Mouse (Mus musculus): Measurements from ENCODE around the gene Fbxl17. TPM values are rescaled to one million over a fixed set of nuclear protein-coding genes. Genes with fewer than 3 reads are reported as not detected.

Gene Fbxl17
- polyA plus RNA-seq, 1 experiment = 27.5 TPM

GRCm38 (mm10) chr17:63045297-63045696 lies 454.5 kb downstream of the Fbxl17 start:
- H3K4me1 ChIP-seq (ENCODE audit: control insufficient read depth, insufficient read depth, low read length) = peaks cover 5% of the 10 kb centered on the region; the same call in 1 of the 2 replicates
- TF ChIP-seq POLR2A (IDR thresholded peaks at IDR 0.05; ENCODE audit: low read depth, low read length) = no peak
- no peak for TF ChIP-seq CTCF (IDR thresholded peaks at IDR 0.05; ENCODE audit: borderline replicate concordance, insufficient read depth, low read length)
- no peak overlapping the region for H3K27ac ChIP-seq (ENCODE audit: insufficient read depth, low read length)
- no peak overlapping the region for H3K4me3 ChIP-seq (ENCODE audit: insufficient read depth, low read length)

GRCm38 (mm10) chr17:63043046-63043675 lies 456.7 kb downstream of the Fbxl17 start:
- TF ChIP-seq POLR2A (IDR thresholded peaks at IDR 0.05; ENCODE audit: low read depth, low read length) (no peak), CTCF (IDR thresholded peaks at IDR 0.05; ENCODE audit: borderline replicate concordance, insufficient read depth, low read length) (no peak)
- Histone ChIP-seq H3K27ac (ENCODE audit: insufficient read depth, low read length) (no peak overlapping the region), H3K4me3 (ENCODE audit: insufficient read depth, low read length) (no peak overlapping the region), H3K4me1 (ENCODE audit: control insufficient read depth, insufficient read depth, low read length) (peaks cover 5% of the 10 kb centered on the region; the same call in 1 of the 2 replicates)

DNA sequence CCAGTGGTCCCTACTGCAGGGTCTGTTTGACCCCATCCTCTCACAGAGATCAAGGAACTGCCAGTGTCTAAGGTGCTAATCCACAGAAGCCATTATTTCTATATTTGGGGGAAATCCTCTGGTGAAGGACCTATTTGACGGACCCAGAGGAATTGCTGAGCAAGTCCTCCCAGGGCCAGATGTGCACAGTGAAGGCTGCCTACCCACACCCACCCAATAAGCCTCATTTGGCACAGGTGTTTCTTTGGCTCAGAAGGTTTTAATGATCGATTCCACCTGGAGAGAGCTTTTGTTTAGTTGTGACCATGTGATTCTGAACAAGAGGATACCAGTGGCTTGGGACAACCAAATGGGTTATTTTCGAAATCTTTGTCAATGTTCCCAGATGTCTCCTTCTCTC lies 462.3 kb downstream of the Fbxl17 start:
- Histone ChIP-seq H3K27ac (ENCODE audit: insufficient read depth, low read length) (no peak overlapping the region), H3K4me3 (ENCODE audit: insufficient read depth, low read length) (no peak overlapping the region), H3K4me1 (ENCODE audit: control insufficient read depth, insufficient read depth, low read length) (no peaks in the 10 kb centered on the region)
- TF ChIP-seq CTCF (IDR thresholded peaks at IDR 0.05; ENCODE audit: borderline replicate concordance, insufficient read depth, low read length) = no peak
- TF ChIP-seq POLR2A (IDR thresholded peaks at IDR 0.05; ENCODE audit: low read depth, low read length) = no peak

DNA sequence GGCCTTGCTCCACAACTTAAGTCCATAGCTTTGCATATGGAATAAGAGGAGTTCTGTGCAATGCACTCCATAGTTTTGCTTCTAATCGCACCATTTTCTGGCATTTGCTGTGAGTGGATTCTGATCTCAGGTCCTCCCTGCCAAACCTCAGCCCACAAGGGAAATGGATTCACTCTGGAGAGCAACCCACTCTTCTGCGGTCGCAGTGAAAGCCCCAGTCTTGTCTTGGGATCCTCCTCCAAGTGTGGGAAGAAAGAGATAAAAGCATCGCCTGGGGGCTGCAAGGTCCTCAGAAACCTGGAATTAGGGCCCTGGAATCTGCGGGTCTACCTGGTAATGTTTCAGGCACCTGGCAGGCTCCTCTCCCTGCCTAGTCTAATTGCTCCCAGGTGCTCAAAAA lies 466.7 kb downstream of the Fbxl17 start:
- Histone ChIP-seq H3K4me3 (ENCODE audit: insufficient read depth, low read length) (no peak overlapping the region), H3K4me1 (ENCODE audit: control insufficient read depth, insufficient read depth, low read length) (no peaks in the 10 kb centered on the region), H3K27ac (ENCODE audit: insufficient read depth, low read length) (no peak overlapping the region)
- no peak for TF ChIP-seq CTCF (IDR thresholded peaks at IDR 0.05; ENCODE audit: borderline replicate concordance, insufficient read depth, low read length)
- TF ChIP-seq POLR2A (IDR thresholded peaks at IDR 0.05; ENCODE audit: low read depth, low read length) = no peak

GRCm38 (mm10) chr17:63029105-63029504 lies 470.7 kb downstream of the Fbxl17 start:
- H3K4me3 ChIP-seq (ENCODE audit: insufficient read depth, low read length) = no peak overlapping the region
- no peak for TF ChIP-seq CTCF (IDR thresholded peaks at IDR 0.05; ENCODE audit: borderline replicate concordance, insufficient read depth, low read length)
- TF ChIP-seq POLR2A (IDR thresholded peaks at IDR 0.05; ENCODE audit: low read depth, low read length) = no peak
- no peak overlapping the region for H3K27ac ChIP-seq (ENCODE audit: insufficient read depth, low read length)
- H3K4me1 ChIP-seq (ENCODE audit: control insufficient read depth, insufficient read depth, low read length) = no peaks in the 10 kb centered on the region

DNA sequence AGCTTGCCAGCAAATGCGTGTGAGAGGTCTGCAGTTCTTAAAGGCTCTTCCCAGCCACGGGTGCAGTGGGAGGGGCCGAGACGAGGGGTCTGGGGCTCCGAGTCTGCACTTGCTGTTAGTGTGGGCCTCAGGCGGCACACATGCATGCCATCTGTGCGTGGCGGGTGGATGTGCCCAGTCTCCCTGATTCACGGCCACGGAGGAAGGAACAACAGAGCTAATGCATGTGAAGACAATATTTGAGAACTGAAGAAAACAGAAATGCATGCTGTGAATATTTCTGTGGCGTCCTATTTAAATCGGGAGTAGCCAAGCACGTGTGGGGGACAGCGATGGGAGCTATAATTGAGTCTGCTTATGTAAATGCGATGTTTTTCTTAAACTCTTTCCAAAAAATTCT lies 474.6 kb downstream of the Fbxl17 start:
- Histone ChIP-seq H3K4me1 (ENCODE audit: control insufficient read depth, insufficient read depth, low read length) (no peaks in the 10 kb centered on the region), H3K27ac (ENCODE audit: insufficient read depth, low read length) (no peak overlapping the region)

GRCm38 (mm10) chr17:63017605-63018167 lies 482.1 kb downstream of the Fbxl17 start:
- no peak for TF ChIP-seq CTCF (IDR thresholded peaks at IDR 0.05; ENCODE audit: borderline replicate concordance, insufficient read depth, low read length)
- no peak for TF ChIP-seq POLR2A (IDR thresholded peaks at IDR 0.05; ENCODE audit: low read depth, low read length)
- Histone ChIP-seq H3K4me3 (ENCODE audit: insufficient read depth, low read length) (no peak overlapping the region), H3K27ac (ENCODE audit: insufficient read depth, low read length) (no peak overlapping the region)

More for the DNA sequence above, 474.6 kb downstream of the Fbxl17 start:
- no peak overlapping the region for H3K4me3 ChIP-seq (ENCODE audit: insufficient read depth, low read length)
- TF ChIP-seq POLR2A (IDR thresholded peaks at IDR 0.05; ENCODE audit: low read depth, low read length) (no peak), CTCF (IDR thresholded peaks at IDR 0.05; ENCODE audit: borderline replicate concordance, insufficient read depth, low read length) (no peak)

DNA sequence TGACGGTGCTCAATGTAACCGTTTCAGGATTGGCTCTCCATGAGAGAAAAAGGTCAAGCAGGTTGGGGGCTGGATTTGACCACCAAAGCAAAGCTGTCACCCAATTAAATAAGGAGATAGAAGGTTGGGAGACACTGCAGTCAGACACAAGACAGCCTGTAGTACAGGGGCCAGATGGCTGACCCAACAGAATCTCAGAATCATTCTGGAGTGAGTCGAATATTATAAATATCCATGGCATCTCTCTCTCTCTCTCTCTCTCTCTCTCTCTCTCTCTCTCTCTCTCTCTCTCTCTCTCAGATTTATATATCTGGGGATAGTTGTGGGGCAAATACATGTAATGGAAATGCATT lies 487.3 kb downstream of the Fbxl17 start:
- TF ChIP-seq POLR2A (IDR thresholded peaks at IDR 0.05; ENCODE audit: low read depth, low read length) (no peak), CTCF (IDR thresholded peaks at IDR 0.05; ENCODE audit: borderline replicate concordance, insufficient read depth, low read length) (no peak)
- Histone ChIP-seq H3K4me1 (ENCODE audit: control insufficient read depth, insufficient read depth, low read length) (no peaks in the 10 kb centered on the region), H3K4me3 (ENCODE audit: insufficient read depth, low read length) (no peak overlapping the region), H3K27ac (ENCODE audit: insufficient read depth, low read length) (no peak overlapping the region)

More at GRCm38 (mm10) chr17:63017605-63018167, 482.1 kb downstream of the Fbxl17 start:
- no peaks in the 10 kb centered on the region for H3K4me1 ChIP-seq (ENCODE audit: control insufficient read depth, insufficient read depth, low read length)

GRCm38 (mm10) chr17:63011893-63012570 lies 487.8 kb downstream of the Fbxl17 start:
- Histone ChIP-seq H3K4me1 (ENCODE audit: control insufficient read depth, insufficient read depth, low read length) (no peaks in the 10 kb centered on the region), H3K4me3 (ENCODE audit: insufficient read depth, low read length) (no peak overlapping the region), H3K27ac (ENCODE audit: insufficient read depth, low read length) (no peak overlapping the region)
- TF ChIP-seq POLR2A (IDR thresholded peaks at IDR 0.05; ENCODE audit: low read depth, low read length) (no peak), CTCF (IDR thresholded peaks at IDR 0.05; ENCODE audit: borderline replicate concordance, insufficient read depth, low read length) (no peak)

DNA sequence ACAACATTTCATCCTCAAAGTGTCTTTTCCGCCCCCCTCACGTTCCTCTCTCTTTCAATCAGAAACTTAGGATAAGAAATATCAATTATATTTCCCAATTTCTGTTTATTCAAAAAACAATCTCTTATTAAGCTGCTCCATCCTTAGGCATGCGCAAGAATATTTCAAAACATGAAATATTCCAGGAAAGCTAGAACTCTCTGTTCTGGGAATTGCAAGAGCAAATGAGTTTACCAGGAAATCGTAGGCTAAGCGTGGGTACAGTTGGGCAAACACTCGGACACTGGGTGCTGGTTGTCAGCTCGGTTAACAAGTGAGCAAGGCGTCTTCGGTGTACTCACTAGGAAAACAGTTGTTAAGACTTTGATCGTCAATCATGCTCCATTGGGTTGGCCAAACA lies 489.0 kb downstream of the Fbxl17 start:
- Histone ChIP-seq H3K4me3 (ENCODE audit: insufficient read depth, low read length) (no peak overlapping the region), H3K27ac (ENCODE audit: insufficient read depth, low read length) (no peak overlapping the region), H3K4me1 (ENCODE audit: control insufficient read depth, insufficient read depth, low read length) (no peaks in the 10 kb centered on the region)
- no peak for TF ChIP-seq POLR2A (IDR thresholded peaks at IDR 0.05; ENCODE audit: low read depth, low read length)

All from embryonic fibroblast, embryonic 13.5 days (primary cell).